Mouse (Mus musculus) spleen, adult 2 months (tissue): ENCODE measurements around the gene Rgs2. TPM values are rescaled to one million over a fixed set of nuclear protein-coding genes. Genes with fewer than 3 reads are reported as not detected.

ENCODE experiments used
- DNase-seq, 2 experiments: peaks; one replicate each; pipeline versions ENCODE4 v3.0.0 to v3.0.0-alpha.2; 2012 to 2021; ENCODE audit warnings: low spot score in 2 of 2, low read depth in 1 of 2
- H3K27ac ChIP-seq: fragments of 200-500 bp; 2 replicates; pipeline ENCODE4 v1.5.1; 2012; ENCODE audit warnings: low read length, inconsistent platforms; ENCODE audit not compliant: insufficient read depth
- H3K27me3 ChIP-seq: fragments of 200-500 bp; 2 replicates; pipeline ENCODE4 v1.6.1; 2012; ENCODE audit warnings: mild to moderate bottlenecking, moderate library complexity, low read length, inconsistent platforms; ENCODE audit not compliant: control insufficient read depth, insufficient read depth
- H3K36me3 ChIP-seq: fragments of 200-500 bp; 2 replicates; pipeline ENCODE4 v1.6.1; 2012; ENCODE audit warnings: mild to moderate bottlenecking, low read length, inconsistent platforms; ENCODE audit not compliant: control insufficient read depth, insufficient read depth
- H3K4me1 ChIP-seq: fragments of 200-500 bp; 2 replicates; pipeline ENCODE4 v1.6.1; 2011; ENCODE audit warnings: inconsistent platforms; ENCODE audit not compliant: control insufficient read depth, insufficient read depth, insufficient read length
- H3K4me3 ChIP-seq: fragments of 200-500 bp; 2 replicates; pipeline ENCODE4 v1.5.1; 2011; ENCODE audit warnings: mild to moderate bottlenecking, inconsistent platforms; ENCODE audit not compliant: insufficient read depth, insufficient read length; ENCODE audit errors: extremely low read depth
- CTCF ChIP-seq: fragments of 200-500 bp; IDR thresholded peaks from 2 replicates; pipeline ENCODE4 v1.5.1; 2011; ENCODE audit warnings: mild to moderate bottlenecking, inconsistent platforms; ENCODE audit not compliant: insufficient read depth, insufficient read length, insufficient replicate concordance; ENCODE audit errors: extremely low read depth
- POLR2A ChIP-seq: fragments of 200-500 bp; IDR thresholded peaks from 2 replicates; pipeline ENCODE4 v1.6.1; 2011; ENCODE audit warnings: low read depth, low read length, inconsistent platforms
- WGBS: fragments of 180-500 bp; shearing (Covaris S2); methylation state at CpG from one replicate; pipeline ENCODE4 v1.1.7; 2018; 5-methylcytosine and 5-hydroxymethylcytosine counted together
- polyA plus RNA-seq: library from polyadenylated mRNA; depleted of rRNA; stranded (reverse); fragments of >200 nt; gene quantifications from 2 replicates; pipeline ENCODE4 v1.2.3, GENCODE M21; 2012

The Rgs2 gene
- polyA plus RNA-seq, 1 experiment: 6.2 TPM

DNA sequence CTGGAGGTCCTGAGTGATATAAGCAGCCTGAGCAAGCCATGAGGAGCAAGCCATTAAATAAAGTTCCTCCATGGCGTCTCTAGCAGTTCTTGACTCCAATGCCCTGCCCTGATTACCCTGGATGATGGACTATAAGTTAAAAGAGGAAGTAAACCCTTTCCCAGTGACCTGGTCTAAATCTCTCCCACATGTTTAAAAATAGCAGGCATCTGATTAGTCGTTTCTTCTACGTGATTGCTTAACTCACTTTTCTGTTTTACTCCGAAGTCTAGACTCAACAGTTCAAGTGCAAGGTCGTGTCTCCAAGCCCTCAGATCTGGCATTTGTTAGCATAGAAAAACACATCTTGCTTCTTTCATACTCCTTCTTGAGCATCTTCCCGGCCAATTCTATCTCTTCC lies 15.2 kb downstream of the Rgs2 start:
- 47% methylated on average over 6 of the region's 6 CpGs for WGBS
- DNase-seq: no peak
- Histone ChIP-seq H3K4me1 (no peaks in the 10 kb centered on the region; the same call in 1 of the 2 replicates), H3K27ac (no peak overlapping the region), H3K36me3 (no peaks in the 10 kb centered on the region), H3K4me3 (no peak overlapping the region), H3K27me3 (0 out of 2 replicates have a peak, but pooled peaks cover 2% of the 10 kb centered on the region)
- TF ChIP-seq POLR2A (no peak), CTCF (no peak)

- no peaks in the 10 kb centered on the region for H3K27me3 ChIP-seq
- no peak for DNase-seq
- H3K4me1 ChIP-seq: no peaks in the 10 kb centered on the region; the same call in 1 of the 2 replicates
- no peak overlapping the region for H3K4me3 ChIP-seq
- H3K36me3 ChIP-seq: no peaks in the 10 kb centered on the region
- TF ChIP-seq POLR2A: no peak
- no peak for TF ChIP-seq CTCF
- 68% methylated on average over 6 of the region's 6 CpGs for WGBS
- H3K27ac ChIP-seq: no peak overlapping the region
Measured at GRCm38 (mm10) chr1:143984988-143985625, 18.9 kb downstream of the Rgs2 start.

- Histone ChIP-seq H3K4me3 (no peak overlapping the region), H3K36me3 (no peaks in the 10 kb centered on the region), H3K27ac (no peak overlapping the region), H3K4me1 (no peaks in the 10 kb centered on the region; the same call in 1 of the 2 replicates), H3K27me3 (no peaks in the 10 kb centered on the region)
- 73% methylated on average over 3 of the region's 3 CpGs for WGBS
- TF ChIP-seq CTCF (no peak), POLR2A (no peak)
- no peak for DNase-seq
Measured at GRCm38 (mm10) chr1:143982765-143983312, 21.1 kb downstream of the Rgs2 start.

- no peak for TF ChIP-seq CTCF
- no peak for TF ChIP-seq POLR2A
- WGBS: 61% methylated on average over 2 of the region's 2 CpGs
- no peak for DNase-seq
- Histone ChIP-seq H3K36me3 (no peaks in the 10 kb centered on the region), H3K27me3 (no peaks in the 10 kb centered on the region), H3K4me1 (no peaks in the 10 kb centered on the region; the same call in 1 of the 2 replicates), H3K4me3 (no peak overlapping the region), H3K27ac (no peak overlapping the region)
Measured at GRCm38 (mm10) chr1:143982085-143982764, 21.7 kb downstream of the Rgs2 start.

GRCm38 (mm10) chr1:143980811-143981210 lies 23.1 kb downstream of the Rgs2 start:
- no peak for DNase-seq
- no peaks in the 10 kb centered on the region; the same call in 1 of the 2 replicates for H3K4me1 ChIP-seq
- H3K27me3 ChIP-seq: no peaks in the 10 kb centered on the region
- no peak overlapping the region for H3K4me3 ChIP-seq
- H3K27ac ChIP-seq: no peak overlapping the region
- TF ChIP-seq CTCF (no peak), POLR2A (no peak)
- no peaks in the 10 kb centered on the region for H3K36me3 ChIP-seq

DNA sequence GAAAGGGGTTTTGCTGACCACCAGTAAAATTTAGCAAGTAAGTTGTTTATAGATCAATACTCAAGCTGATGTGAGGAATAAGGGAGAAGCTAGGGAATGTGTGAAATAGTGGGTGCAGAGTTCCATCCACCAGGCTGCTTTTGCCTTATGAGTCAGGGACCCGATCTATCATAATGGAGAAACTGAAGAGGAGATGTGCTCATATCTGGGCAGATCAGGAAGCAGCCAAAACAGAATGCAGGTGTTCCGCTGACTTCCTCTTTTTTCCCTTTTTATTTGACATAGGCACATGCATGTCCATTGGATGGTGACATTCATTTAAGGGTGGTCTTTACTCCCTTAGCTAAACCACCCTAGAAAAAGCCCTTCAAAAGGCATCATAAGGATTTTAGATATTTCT lies 29.3 kb downstream of the Rgs2 start:
- no peak overlapping the region for H3K4me3 ChIP-seq
- no peak for TF ChIP-seq CTCF
- no peaks in the 10 kb centered on the region for H3K27me3 ChIP-seq
- DNase-seq: no peak
- no peak overlapping the region for H3K27ac ChIP-seq
- 19% methylated on average over 2 of the region's 2 CpGs for WGBS
- peaks cover 2% of the 10 kb centered on the region; the same call in 1 of the 2 replicates for H3K4me1 ChIP-seq
- no peaks in the 10 kb centered on the region for H3K36me3 ChIP-seq

GRCm38 (mm10) chr1:143962301-143962700 lies 41.7 kb downstream of the Rgs2 start:
- DNase-seq: no peak
- 89% methylated on average over 3 of the region's 3 CpGs for WGBS

More at GRCm38 (mm10) chr1:143962301-143962700, 41.7 kb downstream of the Rgs2 start:
- H3K36me3 ChIP-seq: no peaks in the 10 kb centered on the region
- no peaks in the 10 kb centered on the region for H3K4me1 ChIP-seq
- no peaks in the 10 kb centered on the region for H3K27me3 ChIP-seq
- TF ChIP-seq POLR2A (no peak), CTCF (no peak)
- H3K27ac ChIP-seq: no peak overlapping the region
- H3K4me3 ChIP-seq: no peak overlapping the region
